Mouse (Mus musculus) forebrain, embryonic 10.5 days (tissue): ENCODE results near the gene Ccr3. TPM values are rescaled to one million over a fixed set of nuclear protein-coding genes. Genes with fewer than 3 reads are reported as not detected.
"Not testable (repeated sequence)": the region's sequence is repeated elsewhere in the genome, so short reads cannot be mapped to it uniquely, and the experiment has no call there.

Source experiments
- DNase-seq: peaks from one replicate; pipeline ENCODE4 v3.0.0-alpha.2; 2017; ENCODE audit warnings: low spot score; ENCODE audit errors: extremely low spot score
- H3K27ac ChIP-seq: fragments of 300-500 bp; sonication (generic); 2 replicates; pipeline ENCODE4 v1.5.1; 2016; ENCODE audit warnings: mild to moderate bottlenecking
- H3K27me3 ChIP-seq: fragments of 300-500 bp; sonication (generic); 2 replicates; pipeline ENCODE4 v1.6.1; 2016; ENCODE audit warnings: mild to moderate bottlenecking; ENCODE audit not compliant: poor library complexity, severe bottlenecking
- H3K36me3 ChIP-seq: fragments of 300-500 bp; sonication (generic); replicated peaks from 2 replicates; pipeline ENCODE4 v1.6.1; 2016; ENCODE audit warnings: mild to moderate bottlenecking, moderate library complexity
- H3K4me1 ChIP-seq: fragments of 300-500 bp; sonication (generic); 2 replicates; pipeline ENCODE4 v1.6.1; 2016
- H3K4me3 ChIP-seq: fragments of 300-500 bp; sonication (generic); 2 replicates; pipeline ENCODE4 v1.5.1; 2016; ENCODE audit warnings: mild to moderate bottlenecking, moderate library complexity
- H3K9me3 ChIP-seq: fragments of 300-500 bp; sonication (generic); 2 replicates; pipeline ENCODE4 v1.6.1; 2016; ENCODE audit warnings: mild to moderate bottlenecking, moderate library complexity
- WGBS: fragments of 180-500 bp; shearing (Covaris S2); methylation state at CpG from one replicate; pipeline ENCODE4 v1.1.7; 2016; 5-methylcytosine and 5-hydroxymethylcytosine counted together
- polyA plus RNA-seq: library from polyadenylated mRNA; unstranded; fragments of >200 nt; fragmentation: Nextera tagmentation; extraction: Ambion mirVana; gene quantifications from 2 replicates; pipeline ENCODE4 v1.2.1, GENCODE M21; 2016

The Ccr3 gene
- polyA plus RNA-seq: not detected in 2 replicates

DNA sequence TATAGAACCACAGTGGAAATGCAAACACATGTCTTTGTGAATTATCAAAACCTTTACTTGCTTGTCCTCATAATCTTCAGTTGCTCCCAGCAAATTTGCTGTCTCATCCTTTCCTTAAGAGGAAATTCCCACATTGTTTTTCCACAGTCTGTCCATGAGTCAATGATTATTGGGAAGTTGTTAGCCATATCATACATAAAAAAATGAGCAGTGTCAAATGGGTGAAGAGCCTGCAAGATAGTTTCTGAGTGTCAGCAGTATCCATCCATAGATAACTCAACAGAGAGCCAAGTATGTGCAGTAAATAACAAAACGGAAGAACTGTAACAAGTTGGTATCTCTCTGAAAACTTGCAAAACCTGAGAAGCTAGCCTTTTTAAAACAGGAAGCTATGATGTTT, at the start of gene Ccr3:
Ccr3 (plus strand) TSS at position 301 of the 400 bp plus-strand sequence.
- Histone ChIP-seq H3K9me3 (no peaks in the 10 kb centered on the region), H3K27me3 (no peaks in the 10 kb centered on the region), H3K4me1 (no peaks in the 10 kb centered on the region), H3K27ac (no peak within 1 kb of the TSS), H3K4me3 (no peak within 1 kb of the TSS), H3K36me3 (no peaks in the 10 kb centered on the region)
- no peak for DNase-seq
- WGBS: 89% methylated on average over 1 of the region's 1 CpGs

- Histone ChIP-seq H3K27me3 (no peaks in the 10 kb centered on the region), H3K9me3 (no peaks in the 10 kb centered on the region), H3K4me3 (no peak overlapping the region), H3K27ac (no peak overlapping the region), H3K4me1 (no peaks in the 10 kb centered on the region), H3K36me3 (no peaks in the 10 kb centered on the region)
- no peak for DNase-seq
- WGBS: 78% methylated on average over 2 of the region's 2 CpGs
Observed at GRCm38 (mm10) chr9:123975630-123976029, 46.1 kb upstream of the Ccr3 start.

GRCm38 (mm10) chr9:123976876-123977663, 44.7 kb upstream of the Ccr3 start:
- Histone ChIP-seq H3K4me3 (no peak overlapping the region), H3K27me3 (no peaks in the 10 kb centered on the region), H3K27ac (no peak overlapping the region), H3K4me1 (no peaks in the 10 kb centered on the region), H3K36me3 (no peaks in the 10 kb centered on the region), H3K9me3 (no peaks in the 10 kb centered on the region)
- no peak for DNase-seq
- 88% methylated on average over 9 of the region's 9 CpGs for WGBS

DNA sequence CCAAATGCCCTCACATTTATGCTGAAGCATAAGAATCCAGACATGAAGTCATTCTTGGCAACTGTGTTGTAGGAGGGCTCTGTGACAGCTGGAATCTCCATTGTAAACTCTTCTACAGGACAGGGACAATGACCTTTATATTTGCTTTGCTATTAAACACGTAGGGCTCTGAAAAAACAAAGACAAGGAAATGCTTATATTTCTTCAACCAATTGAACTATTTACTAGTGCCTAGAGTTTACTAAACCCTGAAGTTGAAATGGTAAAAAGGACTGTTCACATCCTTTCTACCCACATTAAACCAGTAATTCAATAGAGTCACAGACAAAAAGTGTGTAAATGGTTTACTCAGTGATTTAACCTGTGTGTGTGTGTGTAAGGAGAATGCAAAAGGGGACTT, 43.5 kb upstream of the Ccr3 start, which contains the start of gene Ccr1l1:
Ccr1l1 (minus strand) TSS at position 101 of the 400 bp plus-strand sequence.
- no peaks in the 10 kb centered on the region for H3K36me3 ChIP-seq
- WGBS: 78% methylated on average over 1 of the region's 1 CpGs
- DNase-seq: no peak

DNA sequence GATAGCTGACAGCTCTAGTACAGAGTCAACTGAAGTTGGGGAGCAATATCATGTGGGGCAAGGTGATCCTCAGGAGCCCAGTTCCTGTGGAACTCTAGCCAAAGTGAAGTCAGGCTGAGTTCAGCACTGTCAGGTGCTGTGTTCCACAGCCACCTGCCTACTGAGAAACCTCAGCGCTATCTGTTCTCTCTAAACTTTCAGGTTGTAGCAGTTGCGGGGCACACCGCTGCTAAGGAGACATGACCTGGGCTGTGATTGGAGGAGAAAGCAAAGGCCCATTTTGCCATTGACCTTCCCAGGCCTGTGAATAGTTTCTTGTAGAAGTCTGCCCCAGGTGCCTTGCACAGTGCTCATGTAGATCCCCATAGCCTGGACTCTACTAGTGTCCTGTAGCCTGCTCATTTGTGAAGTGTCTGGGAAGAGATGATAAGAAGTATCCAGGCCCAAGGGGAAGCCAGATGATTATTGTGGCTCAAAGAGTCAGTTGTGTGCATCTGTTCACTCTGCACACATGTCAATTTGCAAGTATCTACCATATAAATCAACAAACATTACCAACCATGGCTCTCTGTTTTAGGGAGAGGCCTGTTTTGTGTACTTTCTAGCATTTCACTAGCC, 40.8 kb upstream of the Ccr3 start:
- not testable (repeated sequence) for DNase-seq, H3K4me1 ChIP-seq, H3K27ac ChIP-seq, H3K9me3 ChIP-seq, H3K4me3 ChIP-seq, H3K27me3 ChIP-seq, H3K36me3 ChIP-seq
- WGBS: no CpG with 5 or more reads among the region's 3 CpGs

More for the DNA sequence above, 43.5 kb upstream of the Ccr3 start, which contains the start of gene Ccr1l1:
- Histone ChIP-seq H3K4me1 (no peaks in the 10 kb centered on the region), H3K4me3 (no peak within 1 kb of the TSS), H3K27me3 (no peaks in the 10 kb centered on the region), H3K27ac (no peak within 1 kb of the TSS), H3K9me3 (no peaks in the 10 kb centered on the region)

DNA sequence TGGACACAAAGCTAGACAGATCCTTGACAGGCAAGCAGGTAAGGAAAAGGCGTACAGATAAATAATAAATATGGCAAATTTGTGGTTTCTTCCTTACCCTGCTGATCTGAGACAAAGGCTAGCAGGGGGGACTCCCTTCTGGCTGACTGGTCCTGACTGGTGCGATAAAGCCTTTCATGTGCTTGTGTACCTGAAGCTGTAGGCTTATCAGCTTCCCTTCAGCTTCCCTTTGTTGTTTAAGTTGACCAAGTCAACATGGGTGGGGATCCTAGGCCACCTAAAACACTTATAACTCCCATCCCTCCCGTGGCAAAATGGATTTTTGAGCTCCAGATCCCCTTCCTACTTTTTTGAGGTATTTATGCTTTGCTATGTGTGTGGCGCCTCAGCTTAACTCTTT, 39.9 kb upstream of the Ccr3 start:
- H3K4me1 ChIP-seq: no peaks in the 10 kb centered on the region
- no peak overlapping the region for H3K27ac ChIP-seq
- H3K36me3 ChIP-seq: no peaks in the 10 kb centered on the region
- no peak for DNase-seq
- H3K9me3 ChIP-seq: no peaks in the 10 kb centered on the region
- no peak overlapping the region for H3K4me3 ChIP-seq
- no peaks in the 10 kb centered on the region for H3K27me3 ChIP-seq
- WGBS: 78% methylated on average over 4 of the region's 4 CpGs

DNA sequence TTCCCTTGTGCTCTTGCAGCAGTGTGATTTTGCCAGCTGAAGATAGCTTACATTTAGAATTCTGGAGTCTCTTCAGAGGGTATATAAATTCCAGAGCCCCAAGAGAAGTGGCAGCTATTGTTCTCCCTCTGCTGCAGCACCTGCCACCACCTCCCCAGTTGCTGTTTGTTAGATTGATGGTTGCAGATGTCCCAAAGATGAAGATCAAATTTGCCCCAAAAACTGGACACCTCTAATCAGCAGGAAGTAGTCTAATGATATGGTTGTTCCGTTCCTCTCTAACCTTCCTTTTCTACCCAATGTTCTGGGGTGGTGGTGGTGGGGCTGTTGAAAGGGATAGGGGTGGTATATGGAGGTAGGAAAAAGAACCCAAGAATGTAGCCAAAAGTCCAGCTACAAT, 39.1 kb upstream of the Ccr3 start:
- no peak for DNase-seq
- 97% methylated on average over 1 of the region's 1 CpGs for WGBS
- H3K9me3 ChIP-seq: no peaks in the 10 kb centered on the region
- no peaks in the 10 kb centered on the region for H3K27me3 ChIP-seq
- H3K4me3 ChIP-seq: no peak overlapping the region
- H3K36me3 ChIP-seq: no peaks in the 10 kb centered on the region
- no peaks in the 10 kb centered on the region for H3K4me1 ChIP-seq
- H3K27ac ChIP-seq: no peak overlapping the region

DNA sequence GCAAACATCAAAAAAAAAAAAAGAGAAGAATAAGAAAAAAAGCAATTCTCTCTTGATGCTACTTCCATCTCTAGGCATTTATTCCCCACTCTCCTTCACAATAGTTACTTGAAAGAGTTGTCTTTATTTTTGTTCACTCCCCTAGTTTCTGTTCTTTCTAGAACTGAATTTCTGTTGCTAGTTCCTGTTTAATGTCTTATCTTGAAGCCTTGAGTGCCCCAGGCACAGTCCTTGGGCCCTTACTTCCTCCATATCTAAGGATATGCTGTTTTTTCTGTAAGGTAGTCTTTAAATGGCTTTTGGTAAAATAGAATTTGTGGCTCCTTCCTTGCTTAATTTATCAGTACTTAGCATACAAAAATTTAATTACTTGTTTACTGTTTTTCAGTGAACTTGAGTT, 36.8 kb upstream of the Ccr3 start:
- no peaks in the 10 kb centered on the region for H3K27me3 ChIP-seq
- H3K27ac ChIP-seq: no peak overlapping the region

DNA sequence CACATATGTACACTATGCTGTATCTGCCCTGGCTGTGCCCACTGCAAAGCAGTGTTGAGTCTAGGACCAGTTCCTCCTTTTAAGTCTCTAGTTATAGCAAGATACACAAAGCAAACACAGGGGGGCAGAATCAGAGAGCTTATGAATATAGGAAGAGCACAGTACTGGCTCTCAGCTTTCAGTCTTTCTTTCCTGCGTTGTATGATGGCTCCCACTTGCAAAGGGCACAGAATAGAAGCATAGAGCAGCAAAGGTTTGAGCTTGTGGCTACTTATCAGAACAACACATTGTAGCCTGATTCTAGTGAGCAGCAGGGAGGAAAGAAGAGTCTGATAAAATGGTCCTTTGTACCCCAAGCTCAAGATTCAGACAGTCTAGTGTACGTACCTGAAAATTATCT, 35.6 kb upstream of the Ccr3 start:
- WGBS: 86% methylated on average over 2 of the region's 2 CpGs
- no peak for DNase-seq
- Histone ChIP-seq H3K36me3 (no peaks in the 10 kb centered on the region), H3K4me3 (no peak overlapping the region), H3K4me1 (no peaks in the 10 kb centered on the region), H3K27ac (no peak overlapping the region), H3K27me3 (no peaks in the 10 kb centered on the region), H3K9me3 (no peaks in the 10 kb centered on the region)

More for the DNA sequence above, 36.8 kb upstream of the Ccr3 start:
- Histone ChIP-seq H3K36me3 (no peaks in the 10 kb centered on the region), H3K4me1 (no peaks in the 10 kb centered on the region), H3K4me3 (no peak overlapping the region), H3K9me3 (no peaks in the 10 kb centered on the region)
- no peak for DNase-seq

- Histone ChIP-seq H3K27ac (no peak overlapping the region), H3K36me3 (no peaks in the 10 kb centered on the region), H3K9me3 (no peaks in the 10 kb centered on the region), H3K27me3 (no peaks in the 10 kb centered on the region), H3K4me1 (no peaks in the 10 kb centered on the region), H3K4me3 (no peak overlapping the region)
- WGBS: 86% methylated on average over 3 of the region's 3 CpGs
- DNase-seq: no peak
Observed at GRCm38 (mm10) chr9:123989671-123990070, 32.1 kb upstream of the Ccr3 start.

DNA sequence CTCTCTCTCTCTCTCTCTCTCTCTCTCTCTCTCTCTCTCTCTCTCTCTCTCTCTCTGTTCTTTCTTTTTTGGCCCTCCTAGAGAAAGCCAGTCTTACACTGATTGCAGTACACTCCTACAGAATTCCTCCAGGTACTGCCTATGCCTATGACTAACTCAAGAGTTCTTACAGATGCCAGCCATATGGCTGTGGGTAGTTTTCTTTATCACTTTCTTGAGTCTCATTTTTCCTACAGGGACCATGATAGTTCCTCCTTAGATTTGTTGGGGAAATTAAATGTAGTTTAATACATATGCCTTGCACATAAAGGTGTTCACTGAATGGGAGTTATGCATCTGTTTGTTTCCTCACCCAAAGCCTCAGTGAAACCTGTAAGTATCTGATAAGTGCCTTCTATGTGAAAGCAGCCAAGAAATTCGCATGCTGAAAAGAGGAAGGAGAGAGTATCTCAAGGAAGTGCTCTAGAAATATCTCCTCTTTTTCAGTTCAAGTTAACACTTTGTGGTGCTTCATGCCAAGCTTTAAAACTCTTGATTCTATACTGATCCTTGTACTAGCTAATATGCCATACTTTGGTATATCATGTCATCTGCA, 30.4 kb upstream of the Ccr3 start:
- H3K27ac ChIP-seq: no peak overlapping the region
- 52% methylated on average over 1 of the region's 1 CpGs for WGBS
- H3K4me1 ChIP-seq: no peaks in the 10 kb centered on the region
- H3K27me3 ChIP-seq: no peaks in the 10 kb centered on the region
- H3K4me3 ChIP-seq: no peak overlapping the region
- no peaks in the 10 kb centered on the region for H3K9me3 ChIP-seq
- H3K36me3 ChIP-seq: no peaks in the 10 kb centered on the region
- no peak for DNase-seq

DNA sequence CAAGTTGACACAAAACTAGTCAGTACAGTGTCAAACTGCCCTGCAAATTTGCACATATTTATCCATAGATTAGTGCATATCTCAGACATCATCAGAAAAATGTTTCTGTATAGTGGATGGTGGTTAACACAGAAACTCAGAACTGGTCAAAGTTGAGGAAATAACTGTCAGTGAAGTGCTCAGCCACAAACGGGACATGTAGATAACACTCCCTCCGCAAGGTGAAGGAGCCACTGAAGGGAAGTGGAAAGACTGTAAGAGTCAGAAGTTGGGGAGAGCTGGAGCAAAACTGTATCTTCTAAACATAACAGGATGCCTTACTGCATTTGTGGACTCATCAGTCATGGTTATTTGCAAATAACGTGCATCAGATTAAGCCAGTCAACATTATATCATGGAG, 24.1 kb upstream of the Ccr3 start:
- H3K27me3 ChIP-seq: no peaks in the 10 kb centered on the region

GRCm38 (mm10) chr9:123999784-124000183, 22.0 kb upstream of the Ccr3 start:
- Histone ChIP-seq H3K4me1 (no peaks in the 10 kb centered on the region), H3K36me3 (no peaks in the 10 kb centered on the region), H3K9me3 (no peaks in the 10 kb centered on the region), H3K27ac (no peak overlapping the region), H3K4me3 (no peak overlapping the region), H3K27me3 (no peaks in the 10 kb centered on the region)
- 87% methylated on average over 2 of the region's 2 CpGs for WGBS
- DNase-seq: no peak

More for the DNA sequence above, 24.1 kb upstream of the Ccr3 start:
- DNase-seq: no peak
- WGBS: 81% methylated on average over 3 of the region's 3 CpGs
- Histone ChIP-seq H3K4me1 (no peaks in the 10 kb centered on the region), H3K4me3 (no peak overlapping the region), H3K27ac (no peak overlapping the region), H3K36me3 (no peaks in the 10 kb centered on the region), H3K9me3 (no peaks in the 10 kb centered on the region)
